Mouse (Mus musculus) E14TG2a.4 (cell line): ENCODE data around the gene Apopt1.

Source experiments
- CTCF ChIP-seq: conservative IDR thresholded peaks from 2 replicates; pipeline ENCODE4 v1.5.1; 2014; ENCODE audit warnings: low read length
- NANOG ChIP-seq: IDR thresholded peaks from 2 replicates; pipeline ENCODE4 v1.6.1; 2014; ENCODE audit warnings: borderline replicate concordance, low read length, mixed read lengths
- POU5F1 ChIP-seq: IDR thresholded peaks from 2 replicates; pipeline ENCODE4 v1.6.1; 2014; ENCODE audit warnings: low read length, borderline replicate concordance

DNA sequence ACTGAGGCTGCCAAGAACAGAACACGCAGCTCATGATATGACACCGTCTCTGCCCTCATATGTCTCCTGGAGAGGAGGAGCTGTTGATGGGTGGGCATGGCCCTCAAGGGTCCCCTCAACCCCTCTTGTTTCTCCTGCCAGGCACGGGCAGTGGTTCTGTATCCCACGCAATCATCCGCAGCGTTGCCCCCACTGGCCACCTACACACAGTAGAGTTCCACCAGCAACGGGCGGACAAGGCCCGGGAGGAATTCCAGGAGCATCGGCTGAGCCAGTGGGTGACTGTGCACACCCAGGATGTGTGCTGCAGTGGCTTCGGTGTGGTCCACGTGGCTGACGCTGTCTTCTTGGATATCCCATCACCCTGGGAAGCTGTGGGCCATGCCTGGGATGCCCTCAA lies 32.4 kb upstream of the Apopt1 start:
- TF ChIP-seq CTCF (no peak), NANOG (no peak), POU5F1 (no peak)
